Mouse (Mus musculus): ENCODE data around the gene Gpr45.

- TF ChIP-seq CTCF (IDR thresholded peaks at IDR 0.05; ENCODE audit: extremely low read depth, insufficient read depth, low read length) (no peak), POLR2A (IDR thresholded peaks at IDR 0.05; ENCODE audit: extremely low read depth, insufficient read depth, low read length) (no peak)
Measured at GRCm38 (mm10) chr1:42923924-42924323, 28.7 kb upstream of the Gpr45 start.
